Mouse (Mus musculus): ENCODE data around the gene Hes2. TPM values are rescaled to one million over a fixed set of nuclear protein-coding genes. Genes with fewer than 3 reads are reported as not detected.

Hes2 gene
- polyA plus RNA-seq, 1 experiment: 0.39 TPM

DNA sequence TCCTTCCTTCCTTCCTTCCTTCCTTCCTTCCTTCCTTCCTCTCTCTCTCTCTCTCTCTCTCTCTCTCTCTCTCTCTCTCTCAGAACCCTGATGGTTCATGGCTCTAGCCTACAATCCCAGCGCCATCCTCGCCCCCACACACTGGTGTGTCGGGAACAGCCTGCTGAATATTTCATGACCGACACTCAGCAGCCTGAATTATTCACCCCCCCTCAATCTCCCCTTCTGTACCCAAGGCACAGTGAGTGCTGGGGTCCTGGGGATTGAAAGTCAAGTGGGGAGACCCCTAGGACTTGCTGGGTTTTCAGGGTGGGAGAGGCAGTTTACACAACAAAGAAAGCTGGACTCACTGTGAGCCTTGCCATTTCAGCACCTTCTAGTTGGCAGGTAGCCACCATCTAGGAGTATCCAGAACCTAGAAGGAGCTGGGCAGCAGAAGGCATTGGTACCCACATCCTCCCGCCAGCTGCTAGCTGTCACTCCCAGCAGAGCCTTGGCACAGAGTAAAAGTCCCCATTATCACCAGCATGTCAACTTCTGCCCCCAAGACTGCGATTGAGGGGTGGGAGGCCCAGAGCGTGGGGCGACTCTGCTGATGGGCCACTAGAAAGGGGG, 17.0 kb upstream of the Hes2 start:
- no peak overlapping the region for H3K4me3 ChIP-seq (ENCODE audit: low read depth, low read length)
- no peak for TF ChIP-seq EP300 (IDR thresholded peaks at IDR 0.05; ENCODE audit: insufficient read depth, low read depth, low read length)
- TF ChIP-seq CTCF (IDR thresholded peaks at IDR 0.05; ENCODE audit: low read depth, low read length): no peak
- no peak for TF ChIP-seq POLR2A (IDR thresholded peaks at IDR 0.05; ENCODE audit: insufficient read depth, low read length)
- no peak overlapping the region for H3K27ac ChIP-seq (ENCODE audit: insufficient read depth, low read length)
- no peaks in the 10 kb centered on the region for H3K4me1 ChIP-seq (ENCODE audit: control insufficient read depth, insufficient read depth, low read length)
- H3K36me3 ChIP-seq (ENCODE audit: control insufficient read depth, insufficient read depth, low read length, poor library complexity, severe bottlenecking): no peaks in the 10 kb centered on the region
- H3K9me3 ChIP-seq (replicated peaks; ENCODE audit: control insufficient read depth, insufficient read depth, low read length, poor library complexity, severe bottlenecking): no peaks in the 10 kb centered on the region
- no peak overlapping the region for H3K9ac ChIP-seq (ENCODE audit: low read depth, poor library complexity, severe bottlenecking)
- no peaks in the 10 kb centered on the region for H3K27me3 ChIP-seq (ENCODE audit: control insufficient read depth, insufficient read depth, low read length, poor library complexity, severe bottlenecking)

GRCm38 (mm10) chr4:152143632-152144031, 15.0 kb upstream of the Hes2 start:
- Histone ChIP-seq H3K27me3 (ENCODE audit: control insufficient read depth, insufficient read depth, low read length, poor library complexity, severe bottlenecking) (no peaks in the 10 kb centered on the region), H3K36me3 (ENCODE audit: control insufficient read depth, insufficient read depth, low read length, poor library complexity, severe bottlenecking) (no peaks in the 10 kb centered on the region), H3K9me3 (replicated peaks; ENCODE audit: control insufficient read depth, insufficient read depth, low read length, poor library complexity, severe bottlenecking) (no peaks in the 10 kb centered on the region), H3K27ac (ENCODE audit: insufficient read depth, low read length) (no peak overlapping the region), H3K4me1 (ENCODE audit: control insufficient read depth, insufficient read depth, low read length) (no peaks in the 10 kb centered on the region), H3K9ac (ENCODE audit: low read depth, poor library complexity, severe bottlenecking) (no peak overlapping the region), H3K4me3 (ENCODE audit: low read depth, low read length) (no peak overlapping the region)
- TF ChIP-seq POLR2A (IDR thresholded peaks at IDR 0.05; ENCODE audit: insufficient read depth, low read length) (no peak), EP300 (IDR thresholded peaks at IDR 0.05; ENCODE audit: insufficient read depth, low read depth, low read length) (no peak), CTCF (IDR thresholded peaks at IDR 0.05; ENCODE audit: low read depth, low read length) (peak; percentile 47)

DNA sequence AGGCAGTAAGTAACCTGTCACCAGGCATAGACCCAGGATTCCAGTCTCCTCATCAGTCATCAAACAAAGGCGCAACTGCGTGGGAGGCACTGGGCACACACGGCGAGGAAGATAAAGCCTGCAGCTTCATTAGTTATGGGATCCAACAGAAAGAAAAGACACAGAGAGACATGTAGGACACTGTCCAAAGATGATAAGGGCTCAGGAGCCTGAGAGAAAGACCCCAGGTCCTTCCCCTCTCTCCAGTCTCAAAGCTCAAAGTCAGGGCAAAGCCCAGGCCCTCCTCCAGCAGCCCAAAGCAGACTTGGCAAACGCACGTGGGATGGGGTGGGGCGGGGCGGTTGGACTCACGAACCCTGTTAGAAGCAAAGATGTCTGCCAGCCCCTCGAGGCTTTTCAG, 13.2 kb upstream of the Hes2 start:
- no peak overlapping the region for H3K4me3 ChIP-seq (ENCODE audit: low read depth, low read length)
- H3K27ac ChIP-seq (ENCODE audit: insufficient read depth, low read length): no peak overlapping the region
- H3K4me1 ChIP-seq (ENCODE audit: control insufficient read depth, insufficient read depth, low read length): no peaks in the 10 kb centered on the region
- TF ChIP-seq CTCF (IDR thresholded peaks at IDR 0.05; ENCODE audit: low read depth, low read length) (no peak), POLR2A (IDR thresholded peaks at IDR 0.05; ENCODE audit: insufficient read depth, low read length) (no peak), EP300 (IDR thresholded peaks at IDR 0.05; ENCODE audit: insufficient read depth, low read depth, low read length) (no peak)
- no peak overlapping the region for H3K9ac ChIP-seq (ENCODE audit: low read depth, poor library complexity, severe bottlenecking)
- H3K27me3 ChIP-seq (ENCODE audit: control insufficient read depth, insufficient read depth, low read length, poor library complexity, severe bottlenecking): no peaks in the 10 kb centered on the region
- H3K9me3 ChIP-seq (replicated peaks; ENCODE audit: control insufficient read depth, insufficient read depth, low read length, poor library complexity, severe bottlenecking): no peaks in the 10 kb centered on the region
- no peaks in the 10 kb centered on the region for H3K36me3 ChIP-seq (ENCODE audit: control insufficient read depth, insufficient read depth, low read length, poor library complexity, severe bottlenecking)

- Histone ChIP-seq H3K4me3 (ENCODE audit: low read depth, low read length) (no peak overlapping the region), H3K27ac (ENCODE audit: insufficient read depth, low read length) (no peak overlapping the region), H3K4me1 (ENCODE audit: control insufficient read depth, insufficient read depth, low read length) (no peaks in the 10 kb centered on the region), H3K27me3 (ENCODE audit: control insufficient read depth, insufficient read depth, low read length, poor library complexity, severe bottlenecking) (no peaks in the 10 kb centered on the region), H3K9me3 (replicated peaks; ENCODE audit: control insufficient read depth, insufficient read depth, low read length, poor library complexity, severe bottlenecking) (no peaks in the 10 kb centered on the region), H3K36me3 (ENCODE audit: control insufficient read depth, insufficient read depth, low read length, poor library complexity, severe bottlenecking) (no peaks in the 10 kb centered on the region), H3K9ac (ENCODE audit: low read depth, poor library complexity, severe bottlenecking) (no peak overlapping the region)
- TF ChIP-seq POLR2A (IDR thresholded peaks at IDR 0.05; ENCODE audit: insufficient read depth, low read length) (no peak), CTCF (IDR thresholded peaks at IDR 0.05; ENCODE audit: low read depth, low read length) (no peak), EP300 (IDR thresholded peaks at IDR 0.05; ENCODE audit: insufficient read depth, low read depth, low read length) (no peak)
Observed at GRCm38 (mm10) chr4:152146033-152146827, 12.4 kb upstream of the Hes2 start.

DNA sequence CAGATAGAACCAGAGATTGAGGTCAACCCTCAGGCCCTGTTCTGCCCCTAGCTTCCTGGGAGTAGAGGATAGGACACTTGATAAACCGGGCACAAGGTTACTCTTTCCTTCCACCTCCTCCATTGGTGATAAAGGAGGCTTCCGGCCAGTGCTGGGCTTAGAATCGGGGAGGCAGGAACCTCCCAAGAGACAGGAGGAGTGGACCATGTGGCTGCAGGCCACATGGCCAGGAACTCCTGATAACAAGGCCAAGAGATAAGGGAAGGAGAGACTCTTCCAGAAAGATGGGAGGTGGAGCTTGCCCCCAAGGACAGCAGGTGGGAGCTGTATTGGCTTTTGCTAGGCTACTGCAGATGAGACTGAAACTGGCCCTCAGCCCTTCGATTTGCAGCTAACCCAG, 8.1 kb upstream of the Hes2 start:
- no peaks in the 10 kb centered on the region for H3K27me3 ChIP-seq (ENCODE audit: control insufficient read depth, insufficient read depth, low read length, poor library complexity, severe bottlenecking)
- H3K27ac ChIP-seq (ENCODE audit: insufficient read depth, low read length): no peak overlapping the region
- TF ChIP-seq CTCF (IDR thresholded peaks at IDR 0.05; ENCODE audit: low read depth, low read length) (no peak), POLR2A (IDR thresholded peaks at IDR 0.05; ENCODE audit: insufficient read depth, low read length) (no peak), EP300 (IDR thresholded peaks at IDR 0.05; ENCODE audit: insufficient read depth, low read depth, low read length) (no peak)
- no peak overlapping the region for H3K4me3 ChIP-seq (ENCODE audit: low read depth, low read length)
- no peak overlapping the region for H3K9ac ChIP-seq (ENCODE audit: low read depth, poor library complexity, severe bottlenecking)
- no peaks in the 10 kb centered on the region for H3K36me3 ChIP-seq (ENCODE audit: control insufficient read depth, insufficient read depth, low read length, poor library complexity, severe bottlenecking)
- H3K9me3 ChIP-seq (replicated peaks; ENCODE audit: control insufficient read depth, insufficient read depth, low read length, poor library complexity, severe bottlenecking): no peaks in the 10 kb centered on the region
- H3K4me1 ChIP-seq (ENCODE audit: control insufficient read depth, insufficient read depth, low read length): no peaks in the 10 kb centered on the region

- H3K4me3 ChIP-seq (ENCODE audit: low read depth, low read length): peak overlapping the region; percentile 70
- H3K27me3 ChIP-seq (ENCODE audit: control insufficient read depth, insufficient read depth, low read length, poor library complexity, severe bottlenecking): no peaks in the 10 kb centered on the region
- H3K4me1 ChIP-seq (ENCODE audit: control insufficient read depth, insufficient read depth, low read length): no peaks in the 10 kb centered on the region
- TF ChIP-seq EP300 (IDR thresholded peaks at IDR 0.05; ENCODE audit: insufficient read depth, low read depth, low read length) (no peak), POLR2A (IDR thresholded peaks at IDR 0.05; ENCODE audit: insufficient read depth, low read length) (no peak), CTCF (IDR thresholded peaks at IDR 0.05; ENCODE audit: low read depth, low read length) (no peak)
- peak overlapping the region; percentile 52 for H3K9ac ChIP-seq (ENCODE audit: low read depth, poor library complexity, severe bottlenecking)
- no peak overlapping the region for H3K27ac ChIP-seq (ENCODE audit: insufficient read depth, low read length)
- H3K36me3 ChIP-seq (ENCODE audit: control insufficient read depth, insufficient read depth, low read length, poor library complexity, severe bottlenecking): no peaks in the 10 kb centered on the region
- no peaks in the 10 kb centered on the region for H3K9me3 ChIP-seq (replicated peaks; ENCODE audit: control insufficient read depth, insufficient read depth, low read length, poor library complexity, severe bottlenecking)
Observed at GRCm38 (mm10) chr4:152151451-152151965, 7.2 kb upstream of the Hes2 start.
